Mouse (Mus musculus): ENCODE measurements at regions not wholly inside any gene's neighbourhood (a gene's known extent, or its start where the extent isn't known, plus 50 kb on each side); places are given as distances from the start of the nearest gene placed in this dataset.
"Not testable (repeated sequence)": the region's sequence is repeated elsewhere in the genome, so short reads cannot be mapped to it uniquely, and the experiment has no call there.

DNA sequence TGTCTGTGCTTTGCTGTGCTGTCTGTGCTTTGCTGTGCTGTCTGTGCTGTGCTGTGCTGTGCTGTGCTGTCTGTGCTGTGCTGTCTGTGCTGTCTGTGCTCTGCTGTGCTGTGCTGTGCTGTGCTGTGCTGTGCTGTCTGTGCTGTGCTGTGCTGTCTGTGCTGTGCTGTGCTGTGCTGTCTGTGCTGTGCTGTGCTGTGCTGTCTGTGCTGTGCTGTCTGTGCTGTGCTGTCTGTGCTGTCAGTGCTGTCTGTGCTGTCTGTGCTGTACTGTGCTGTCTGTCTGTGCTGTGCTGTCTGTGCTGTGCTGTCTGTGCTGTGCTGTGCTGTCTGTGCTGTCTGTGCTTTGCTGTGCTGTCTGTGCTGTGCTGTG is 196.5 kb downstream of the Tcp10c start:
- DNase-seq = not testable (repeated sequence)

DNA sequence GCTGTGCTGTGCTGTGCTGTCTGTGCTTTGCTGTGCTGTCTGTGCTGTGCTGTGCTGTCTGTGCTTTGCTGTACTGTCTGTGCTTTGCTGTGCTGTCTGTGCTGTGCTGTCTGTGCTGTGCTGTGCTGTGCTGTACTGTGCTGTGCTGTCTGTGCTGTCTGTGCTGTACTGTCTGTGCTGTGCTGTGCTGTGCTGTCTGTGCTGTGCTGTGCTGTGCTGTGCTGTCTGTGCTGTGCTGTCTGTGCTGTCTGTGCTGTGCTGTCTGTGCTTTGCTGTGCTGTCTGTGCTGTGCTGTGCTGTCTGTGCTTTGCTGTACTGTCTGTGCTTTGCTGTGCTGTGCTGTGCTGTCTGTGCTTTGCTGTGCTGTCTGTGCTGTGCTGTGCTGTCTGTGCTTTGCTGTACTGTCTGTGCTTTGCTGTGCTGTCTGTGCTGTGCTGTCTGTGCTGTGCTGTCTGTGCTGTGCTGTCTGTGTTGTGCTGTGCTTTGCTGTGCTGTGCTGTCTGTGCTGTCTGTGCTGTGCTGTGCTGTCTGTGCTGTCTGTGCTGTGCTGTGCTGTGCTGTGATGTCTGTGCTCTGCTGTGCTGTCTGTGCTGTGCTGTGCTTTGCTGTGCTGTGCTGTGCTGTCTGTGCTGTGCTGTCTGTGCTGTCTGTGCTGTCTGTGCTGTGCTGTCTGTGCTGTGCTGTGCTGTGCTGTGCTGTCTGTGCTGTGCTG is 197.5 kb downstream of the Tcp10c start:
- DNase-seq = not testable (repeated sequence)

DNA sequence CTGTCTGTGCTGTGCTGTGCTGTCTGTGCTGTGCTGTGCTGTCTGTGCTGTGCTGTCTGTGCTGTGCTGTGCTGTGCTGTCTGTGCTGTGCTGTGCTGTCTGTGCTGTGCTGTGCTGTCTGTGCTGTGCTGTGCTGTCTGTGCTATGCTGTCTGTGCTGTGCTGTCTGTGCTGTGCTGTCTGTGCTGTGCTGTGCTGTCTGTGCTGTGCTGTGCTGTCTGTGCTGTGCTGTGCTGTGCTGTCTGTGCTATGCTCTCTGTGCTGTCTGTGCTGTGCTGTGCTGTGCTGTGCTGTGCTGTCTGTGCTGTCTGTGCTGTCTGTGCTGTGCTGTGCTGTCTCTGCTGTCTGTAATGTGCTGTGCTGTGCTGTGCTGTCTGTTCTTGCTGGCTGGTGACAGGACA is 198.5 kb downstream of the Tcp10c start:
- peak; percentile 34 for DNase-seq

DNA sequence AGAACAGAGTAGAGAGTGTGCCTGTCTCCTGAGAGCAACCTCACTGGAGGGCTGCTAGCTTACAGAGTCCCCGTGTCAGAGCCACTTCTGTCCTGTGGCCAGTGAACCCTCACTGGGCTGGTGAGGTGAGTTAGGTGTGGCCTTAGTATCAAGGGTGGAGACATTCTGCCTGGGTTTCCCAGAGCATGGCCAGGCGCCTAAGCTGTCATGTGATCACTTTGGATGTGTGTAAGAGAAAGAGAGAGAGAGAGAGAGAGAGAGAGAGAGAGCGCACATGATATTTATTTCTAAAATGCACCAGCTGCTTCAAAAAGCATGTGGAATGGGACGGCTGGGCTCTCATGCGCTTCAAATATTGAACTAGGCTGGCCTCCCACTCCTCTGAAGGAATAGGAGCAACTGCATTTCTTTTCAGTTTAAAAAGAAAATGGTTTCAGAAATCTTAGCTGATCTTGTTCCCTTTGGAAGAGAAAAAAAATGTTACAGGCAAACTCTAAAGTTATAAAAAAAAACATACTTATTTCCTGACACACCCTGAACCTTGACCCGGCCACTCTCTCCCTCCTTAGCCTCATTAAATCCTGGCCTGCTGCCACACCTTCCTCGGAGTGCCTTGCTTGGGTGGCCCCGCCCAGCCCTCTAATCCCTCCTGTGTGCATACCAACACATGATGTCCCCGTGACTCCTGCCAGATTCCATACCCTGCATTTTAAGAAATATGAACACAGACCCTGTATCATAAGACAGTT is 201.1 kb downstream of the Tcp10c start:
- DNase-seq = peak; percentile 59

DNA sequence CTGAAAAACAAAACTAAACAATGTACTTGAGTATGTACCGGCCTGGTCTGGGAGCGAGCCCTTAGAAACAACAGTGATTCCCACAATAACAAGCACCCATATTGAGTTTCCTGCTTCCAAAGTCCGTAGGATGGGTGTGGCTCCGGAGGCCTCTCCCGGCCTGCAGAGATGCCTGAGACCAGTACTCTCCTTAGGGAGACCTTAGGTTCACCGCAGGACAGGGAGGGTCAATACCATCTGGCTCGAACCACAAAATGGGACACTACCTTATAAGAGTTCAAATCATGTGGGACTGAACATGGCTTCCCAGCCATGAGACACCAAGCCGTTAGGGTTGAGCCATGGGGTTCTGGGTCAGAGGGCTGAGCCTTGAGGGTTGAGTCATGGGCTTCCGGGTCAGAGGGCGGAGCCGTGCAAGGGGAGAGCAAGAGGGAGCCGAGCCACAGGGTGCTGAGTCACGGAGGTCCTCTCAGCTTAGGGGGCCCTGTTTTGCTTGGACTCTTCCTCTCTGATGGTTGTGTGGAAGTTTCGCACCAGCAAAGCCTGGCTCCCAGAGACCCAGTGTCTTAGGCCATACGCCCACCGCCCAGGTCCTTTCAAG is 201.8 kb downstream of the Tcp10c start:
- not testable (repeated sequence) for DNase-seq

DNA sequence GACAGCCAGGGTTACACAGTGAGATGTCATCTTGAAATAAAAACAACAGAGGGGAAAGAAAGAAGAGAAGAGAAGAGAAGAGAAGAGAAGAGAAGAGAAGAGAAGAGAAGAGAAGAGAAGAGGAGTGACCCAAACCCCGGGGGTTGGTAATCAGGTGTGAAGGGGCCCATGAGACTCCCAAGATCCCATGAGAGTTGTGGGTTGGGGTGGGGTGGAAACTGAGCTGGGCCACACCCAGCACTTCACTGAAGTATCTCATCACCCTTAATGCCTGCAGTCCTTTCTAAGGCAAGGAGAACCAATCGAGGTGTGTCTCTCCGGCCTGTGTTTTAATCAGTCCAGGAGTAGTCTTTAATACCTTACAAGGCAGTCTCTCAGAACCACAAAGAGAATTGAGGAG is 201.5 kb upstream of the Afdn start:
- no peak for DNase-seq

DNA sequence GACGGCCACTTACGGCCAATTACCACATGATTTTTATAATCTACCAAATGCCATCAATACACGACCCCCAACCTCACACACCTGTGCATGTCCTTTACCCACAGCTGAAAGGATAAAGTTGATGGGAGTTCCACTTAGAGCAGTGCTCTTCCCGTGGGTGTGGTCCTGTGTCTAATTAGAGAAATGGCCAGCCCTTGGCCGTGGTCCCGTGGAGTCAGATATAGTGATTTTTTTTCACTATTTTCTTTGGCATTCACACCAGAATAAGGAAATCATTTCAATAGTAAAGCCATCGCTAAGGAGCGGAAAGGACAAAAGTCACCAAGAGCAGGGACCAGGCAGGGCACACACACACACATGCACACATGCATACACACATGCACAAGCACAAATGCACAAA is 199.0 kb upstream of the Afdn start:
- DNase-seq = no peak

DNA sequence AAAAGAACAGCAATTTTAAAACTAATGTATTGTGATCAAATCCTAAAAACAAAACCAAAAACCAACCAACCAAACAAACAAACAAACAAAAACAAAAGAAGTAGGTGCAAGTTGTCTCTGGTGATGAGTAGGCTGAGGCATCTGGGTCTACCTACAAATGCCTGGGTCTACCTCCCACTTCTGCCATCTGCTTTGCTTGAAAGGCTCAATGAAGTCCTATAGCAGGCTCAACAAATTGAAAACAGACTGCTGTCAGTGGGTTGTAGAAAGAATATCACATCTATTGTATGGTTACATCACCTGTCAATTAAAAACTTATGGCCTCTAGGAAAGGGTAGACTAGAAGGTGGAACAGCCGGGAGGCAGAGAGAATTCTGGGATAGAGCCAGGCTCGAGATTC is 197.4 kb upstream of the Afdn start:
- DNase-seq = no peak

DNA sequence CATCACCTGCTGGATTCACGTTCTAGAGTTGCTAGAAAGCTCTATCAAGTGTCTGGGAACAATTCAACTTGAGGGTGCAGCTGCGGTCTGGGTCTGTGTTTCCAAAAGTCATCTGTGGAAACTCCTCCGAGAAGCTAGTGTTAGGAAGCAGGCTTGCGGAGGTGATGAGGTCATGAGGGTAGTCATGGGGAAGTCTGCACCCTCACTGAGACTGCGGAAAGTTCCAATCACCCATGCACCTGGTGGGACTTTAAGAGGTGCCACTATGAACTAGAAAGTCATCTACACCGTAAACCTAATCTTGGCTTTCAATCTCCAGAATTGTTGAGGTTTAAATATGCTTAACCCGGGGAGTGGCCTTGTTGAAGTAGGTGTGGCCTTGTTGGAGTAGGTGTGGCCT is 195.5 kb upstream of the Afdn start:
- DNase-seq = no peak

DNA sequence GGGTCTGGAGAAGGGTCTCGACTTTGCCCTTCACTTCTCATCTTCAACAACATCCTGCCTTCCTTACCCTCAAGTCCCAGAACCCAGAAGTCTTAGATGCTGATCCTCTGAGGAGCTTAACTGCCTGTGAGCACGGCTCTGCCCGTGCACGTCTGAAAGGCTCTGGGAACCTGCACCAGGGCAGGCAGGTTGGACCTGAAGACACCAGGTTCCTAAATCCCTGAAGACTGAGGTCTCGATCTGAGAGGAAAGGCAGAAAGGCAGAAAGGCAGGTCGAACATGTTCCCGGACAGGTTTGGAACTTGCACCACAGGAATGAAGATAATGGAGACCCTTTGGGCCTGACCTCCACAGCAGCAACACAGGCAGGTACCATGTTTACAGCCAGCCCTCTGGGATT is 193.7 kb upstream of the Afdn start:
- DNase-seq = no peak

DNA sequence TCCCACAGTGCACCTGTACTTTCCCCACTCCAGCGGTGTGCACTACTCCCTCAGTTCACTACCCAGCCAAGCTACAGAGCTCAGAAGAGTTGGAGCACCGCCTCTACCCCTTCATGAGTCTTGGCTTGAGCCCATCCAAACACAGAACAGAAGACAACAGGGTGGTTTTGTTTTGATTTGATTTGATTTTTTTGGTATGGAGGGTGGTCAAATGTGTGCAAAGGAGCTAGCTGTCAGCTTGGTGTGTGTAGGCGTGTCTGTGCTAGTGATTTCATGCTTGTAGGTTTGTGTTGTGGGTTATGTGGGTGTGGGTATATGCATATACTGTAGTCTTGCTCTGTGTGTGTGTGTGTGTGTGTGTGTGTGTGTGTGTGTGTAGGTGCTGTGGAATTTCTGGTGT is 193.2 kb upstream of the Afdn start:
- no peak for DNase-seq

DNA sequence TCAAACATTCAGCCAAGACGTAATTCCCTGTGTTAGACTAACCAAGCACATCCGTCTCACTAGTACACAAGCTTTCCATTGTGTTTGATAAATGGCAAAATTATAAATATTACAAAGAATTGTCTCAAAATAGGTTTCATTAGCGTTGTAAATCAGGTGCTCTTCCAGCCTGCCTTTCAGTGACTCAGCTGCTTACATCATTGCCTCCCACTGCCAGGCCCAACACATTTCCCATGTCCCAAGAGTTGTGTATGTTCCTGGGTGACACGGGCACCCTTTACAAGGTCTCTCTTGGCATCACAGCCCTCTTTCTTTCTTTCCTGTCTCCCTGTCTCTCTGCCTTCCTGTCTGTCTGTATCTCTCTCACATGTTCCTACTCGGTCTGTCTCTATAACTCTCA is 189.5 kb upstream of the Afdn start:
- DNase-seq = no peak

DNA sequence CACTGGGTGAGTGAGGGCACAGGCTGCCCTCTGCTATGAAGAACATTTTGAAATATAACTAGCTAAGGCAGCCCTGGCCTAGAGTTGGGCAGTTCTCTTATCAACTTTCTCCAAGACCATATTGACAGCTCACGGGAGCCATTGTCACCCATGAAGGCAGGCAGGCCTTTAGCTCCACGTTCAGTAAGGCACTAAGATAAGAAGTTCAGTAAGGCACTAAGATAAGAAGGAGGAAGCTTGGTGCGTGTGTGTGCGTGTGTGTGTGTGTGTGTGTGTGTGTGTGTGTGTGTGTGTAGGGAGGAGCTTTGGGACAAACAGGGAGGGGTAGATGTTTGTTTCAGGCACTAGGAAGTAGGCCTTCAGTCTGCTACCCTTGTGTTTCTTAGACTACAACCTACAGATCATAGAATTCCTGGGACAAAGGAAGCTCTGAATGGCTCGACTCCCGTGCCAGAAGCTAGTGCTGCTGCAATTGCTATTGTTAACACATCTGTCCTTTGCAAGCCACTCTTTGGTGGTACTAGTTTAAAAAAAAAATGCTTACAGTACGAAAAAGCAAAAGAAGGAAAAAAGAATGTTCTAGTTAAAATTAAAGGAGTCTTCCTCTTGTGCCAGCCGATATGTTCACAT is 188.0 kb upstream of the Afdn start:
- DNase-seq = no peak

DNA sequence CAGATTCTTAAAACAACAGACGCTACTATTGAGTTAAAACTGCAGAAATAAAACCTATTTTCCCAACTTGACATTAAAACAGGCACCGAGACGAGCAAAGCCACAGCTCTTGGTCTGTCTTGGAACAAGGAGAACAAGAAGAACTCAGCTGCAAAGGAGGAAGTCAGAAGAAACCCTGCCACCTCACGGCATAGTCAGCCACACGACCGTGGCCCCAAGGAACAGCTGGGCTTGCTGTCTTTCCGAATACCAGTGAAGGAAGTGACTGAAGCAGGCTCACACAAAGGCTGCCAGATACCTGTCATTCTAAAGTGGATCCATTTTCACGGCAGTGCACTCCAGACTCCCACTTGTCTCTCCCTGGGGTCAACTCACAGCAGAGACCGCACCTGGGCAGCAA is 187.3 kb upstream of the Afdn start:
- no peak for DNase-seq

DNA sequence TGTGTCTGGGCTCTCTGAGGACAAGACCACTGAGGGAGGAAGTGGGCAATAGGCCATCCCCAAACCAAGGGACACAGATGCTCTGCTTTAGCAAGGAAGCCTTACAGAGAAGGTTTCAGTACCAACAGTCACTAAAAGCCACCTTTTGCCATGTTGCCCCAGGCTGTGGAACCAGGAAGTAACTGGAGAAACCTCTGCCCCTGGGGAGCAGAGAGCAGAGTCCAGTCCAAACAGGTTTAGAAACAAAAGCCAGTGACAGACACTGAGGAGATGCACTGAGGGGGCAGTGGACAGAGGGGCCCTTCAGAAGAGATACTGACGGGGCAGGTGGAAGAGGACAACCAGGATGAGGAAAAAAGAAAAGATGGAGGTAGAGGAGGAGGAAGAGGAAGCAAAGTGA is 186.2 kb upstream of the Afdn start:
- DNase-seq = no peak

DNA sequence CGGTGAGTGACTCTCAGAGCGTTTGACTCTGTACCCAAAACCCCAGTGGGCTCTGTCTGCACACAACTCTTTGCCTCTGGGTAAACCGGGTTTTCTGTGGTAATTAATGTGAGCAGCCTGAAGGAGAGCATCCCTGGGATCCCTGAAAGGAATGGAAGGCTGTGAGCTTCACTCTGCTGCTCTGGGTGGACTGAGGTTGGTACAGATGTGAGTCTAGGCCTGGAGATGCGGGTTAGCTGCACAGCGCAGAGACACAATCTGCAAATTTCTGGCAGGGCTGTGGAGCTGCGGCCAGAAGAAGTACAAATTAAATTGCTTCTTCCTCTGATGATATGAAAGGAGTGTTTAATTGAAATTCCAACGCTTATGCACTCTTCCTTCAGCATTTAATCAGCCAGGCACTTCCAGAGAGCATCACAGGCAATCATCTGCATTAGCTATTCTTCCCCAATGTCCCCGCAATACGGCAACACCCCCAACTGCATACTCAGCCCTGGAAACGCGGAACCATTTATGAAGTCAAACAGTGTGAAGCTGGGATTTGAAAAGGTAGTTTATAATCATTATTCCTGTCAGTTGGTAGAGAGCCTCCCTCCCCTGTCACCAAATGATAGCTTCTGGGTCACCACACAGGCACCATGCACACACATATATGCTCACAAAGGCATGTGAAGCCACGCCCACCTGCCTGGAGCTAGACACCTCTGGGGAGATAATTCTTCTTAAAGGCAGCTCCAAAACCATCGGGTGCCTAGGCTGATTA is 185.5 kb upstream of the Afdn start:
- no peak for DNase-seq

DNA sequence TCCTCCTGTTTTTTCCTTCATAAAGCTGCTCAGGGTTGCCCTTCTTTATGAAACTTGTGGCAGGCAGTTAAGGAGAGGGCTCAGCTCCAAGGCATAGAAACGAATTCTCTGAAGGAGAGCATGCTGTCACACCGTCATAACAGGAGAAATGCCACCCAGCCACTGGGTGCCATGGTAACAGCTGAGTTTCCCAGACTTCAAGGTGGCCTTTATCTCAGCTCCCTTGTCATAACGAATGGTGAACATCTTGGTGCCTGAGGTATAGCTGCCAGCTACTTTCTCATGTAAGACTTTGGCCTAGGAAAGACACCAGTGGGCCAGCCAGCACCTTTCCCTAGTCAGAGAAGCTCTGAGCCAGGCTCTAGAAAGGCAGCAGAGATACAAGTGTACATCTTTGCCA is 182.5 kb upstream of the Afdn start:
- no peak for DNase-seq

DNA sequence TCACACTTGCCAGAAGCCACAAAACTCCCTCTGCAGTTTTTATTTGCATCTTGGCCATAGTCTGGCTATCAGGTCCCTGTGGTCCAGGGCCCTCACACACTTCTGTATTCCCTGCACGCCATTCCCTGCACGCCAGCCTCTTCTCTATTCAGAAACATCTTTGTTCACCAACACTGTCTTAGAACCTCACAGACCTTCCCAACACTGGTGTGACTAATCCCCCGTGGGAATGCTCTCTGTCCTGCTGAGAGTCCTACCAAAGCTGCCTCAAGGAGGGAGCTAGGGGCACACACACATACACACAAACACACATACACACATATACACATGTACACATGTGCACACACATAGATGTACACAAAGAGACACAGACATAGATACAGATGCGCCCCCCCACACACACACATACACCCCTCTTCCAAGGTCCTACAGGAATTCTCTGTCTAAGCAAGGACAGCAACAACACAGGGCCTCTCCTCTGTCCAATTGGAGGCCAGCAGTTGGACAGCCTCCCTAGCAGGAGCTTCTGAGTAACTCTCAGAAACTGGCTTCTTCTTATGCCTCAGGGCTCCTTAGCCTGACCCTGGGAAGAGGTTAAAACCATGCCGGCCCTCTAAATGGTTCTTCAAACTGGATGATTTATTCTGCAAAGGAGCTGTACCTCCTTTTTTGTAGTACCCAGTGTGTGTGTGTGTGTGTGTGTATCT is 179.0 kb upstream of the Afdn start:
- no peak for DNase-seq

DNA sequence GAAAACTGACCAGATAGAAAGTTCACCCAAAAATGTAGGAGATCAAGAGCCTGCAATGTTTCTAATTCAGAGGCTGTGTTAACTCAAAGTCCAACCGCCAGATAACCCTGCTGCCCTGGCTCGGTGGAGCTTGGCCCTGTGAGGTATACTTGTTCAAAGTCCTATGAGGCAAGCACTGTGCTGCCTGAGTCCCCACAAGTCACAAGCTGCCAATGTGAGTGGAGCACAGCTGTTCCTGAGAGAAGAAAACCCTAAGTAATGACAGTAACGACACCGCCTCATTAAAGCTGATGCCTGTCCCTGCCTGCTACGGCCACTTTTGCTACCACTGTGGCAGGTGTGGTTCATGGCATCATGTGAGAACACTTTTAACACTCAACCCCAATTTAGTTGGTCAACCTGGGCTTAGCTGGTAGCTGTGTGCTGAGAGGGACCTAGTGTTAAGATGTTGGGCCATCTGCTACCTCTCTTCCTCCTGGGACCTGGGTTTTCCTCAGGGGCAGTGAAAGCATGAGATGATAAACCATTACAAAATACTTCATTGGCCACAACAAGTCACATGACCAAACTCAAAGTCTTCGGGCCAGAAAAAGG is 178.2 kb upstream of the Afdn start:
- no peak for DNase-seq

DNA sequence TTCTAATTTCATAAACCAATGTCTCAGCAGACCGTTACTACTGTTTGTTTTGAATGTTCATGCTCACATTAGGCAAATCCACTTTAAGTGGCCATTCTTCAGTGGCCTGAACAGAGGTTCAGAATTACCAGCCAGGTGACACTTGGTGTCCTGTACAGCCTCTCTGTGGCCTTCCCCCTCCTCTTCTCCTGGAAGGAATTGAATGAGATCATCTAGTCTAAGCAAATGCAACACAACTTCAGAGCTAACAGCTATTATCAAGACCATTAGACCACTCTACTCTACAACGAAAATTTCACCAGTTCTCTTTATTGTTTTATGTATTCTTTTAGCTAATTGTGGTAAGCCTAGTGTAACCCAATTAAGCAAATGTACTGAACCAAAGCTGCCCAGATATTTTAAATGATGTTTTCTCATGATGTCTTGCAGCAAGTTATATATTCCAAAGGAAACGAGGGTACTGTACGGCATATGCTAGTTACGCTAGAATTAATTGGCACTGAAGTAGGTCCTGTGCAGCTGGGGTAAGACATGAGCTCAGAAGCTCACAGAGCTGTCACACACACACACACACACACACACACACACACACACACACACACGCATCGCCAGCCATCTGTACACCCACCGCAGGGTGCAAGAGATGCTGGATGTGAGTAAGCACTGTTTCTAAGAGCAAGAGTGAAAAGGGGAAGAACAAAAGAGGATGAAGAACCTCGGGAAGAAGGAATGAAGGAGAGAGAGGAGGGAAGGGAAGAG is 176.7 kb upstream of the Afdn start:
- no peak for DNase-seq

DNA sequence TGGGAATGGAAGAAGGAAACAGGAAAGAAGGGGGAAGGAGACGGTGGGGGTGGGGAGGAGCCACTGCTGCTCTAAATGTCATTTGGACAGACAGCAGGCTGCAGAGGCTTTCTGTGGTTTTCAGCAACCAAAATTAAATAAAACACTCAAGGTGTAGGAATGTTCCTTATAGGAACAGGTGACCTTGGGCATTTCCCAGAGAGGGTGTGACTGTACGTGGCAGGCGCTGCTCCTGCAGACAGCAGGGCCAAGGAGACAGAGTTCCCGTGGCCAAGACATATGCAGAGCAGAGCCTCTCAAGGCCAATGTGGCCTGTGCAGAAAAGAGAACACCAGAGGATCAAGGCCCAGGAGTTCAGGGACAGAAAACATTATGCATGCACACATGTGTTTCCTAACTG is 175.9 kb upstream of the Afdn start:
- DNase-seq = no peak

Measured in gastrocnemius, postnatal 25 days (tissue).